Mouse (Mus musculus): ENCODE results near the gene Zfpm1. TPM values are rescaled to one million over a fixed set of nuclear protein-coding genes. Genes with fewer than 3 reads are reported as not detected.
"Not testable (repeated sequence)": the region's sequence is repeated elsewhere in the genome, so short reads cannot be mapped to it uniquely, and the experiment has no call there.

Zfpm1 gene
- polyA plus RNA-seq, 1 experiment from 2014 or later: 0.89 TPM

GRCm38 (mm10) chr8:122320541-122320940, 38.6 kb downstream of the Zfpm1 start:
- H3K36me3 ChIP-seq: no peaks in the 10 kb centered on the region
- H3K4me1 ChIP-seq (replicated peaks): peaks cover 50% of the 10 kb centered on the region
- peak overlapping the region; percentile 75 for H3K27ac ChIP-seq (replicated peaks)
- 13% methylated on average over 3 of the region's 3 CpGs for WGBS
- no peaks in the 10 kb centered on the region for H3K27me3 ChIP-seq
- no peak overlapping the region for H3K9ac ChIP-seq
- no peak for ATAC-seq (ENCODE audit: low read depth)
- no peak overlapping the region for H3K4me2 ChIP-seq
- no peak overlapping the region for H3K4me3 ChIP-seq
- H3K9me3 ChIP-seq: no peaks in the 10 kb centered on the region

DNA sequence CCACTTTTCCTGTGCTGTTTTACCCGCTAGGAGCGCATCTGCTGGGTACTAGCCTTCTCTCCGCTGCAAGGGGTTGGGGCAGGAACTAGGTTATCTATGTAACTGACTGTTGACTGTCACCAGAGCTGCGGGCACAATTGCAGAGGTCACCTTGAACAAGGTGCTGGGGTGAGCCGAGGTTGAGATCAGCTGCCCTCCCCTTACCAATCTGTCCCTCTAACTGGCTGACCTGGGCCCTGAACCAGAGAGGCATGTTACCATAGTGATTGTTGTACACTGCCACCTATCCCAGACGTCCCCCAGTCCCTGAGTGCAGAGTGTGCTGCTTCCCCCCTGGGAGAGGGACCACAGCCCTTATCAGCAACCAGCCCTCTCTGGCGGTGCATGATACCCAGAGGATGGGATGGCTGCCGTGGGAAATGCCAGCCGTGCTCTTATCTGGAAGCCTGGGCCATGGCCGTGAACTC, 39.5 kb downstream of the Zfpm1 start:
- Histone ChIP-seq H3K36me3 (no peaks in the 10 kb centered on the region), H3K27me3 (no peaks in the 10 kb centered on the region; the same call in 1 of the 2 replicates), H3K4me1 (replicated peaks) (peaks cover 59% of the 10 kb centered on the region), H3K9ac (no peak overlapping the region), H3K4me2 (no peak overlapping the region), H3K9me3 (no peaks in the 10 kb centered on the region), H3K27ac (replicated peaks) (peak overlapping the region; percentile 75), H3K4me3 (no peak overlapping the region)
- 64% methylated on average over 10 of the region's 10 CpGs for WGBS
- ATAC-seq (ENCODE audit: low read depth): no peak

GRCm38 (mm10) chr8:122322126-122322525, 40.2 kb downstream of the Zfpm1 start:
- 86% methylated on average over 7 of the region's 7 CpGs for WGBS
- no peak for ATAC-seq (ENCODE audit: low read depth)
- no peak overlapping the region for H3K4me3 ChIP-seq
- H3K9ac ChIP-seq: no peak overlapping the region
- H3K4me1 ChIP-seq (replicated peaks): peaks cover 58% of the 10 kb centered on the region
- no peaks in the 10 kb centered on the region for H3K9me3 ChIP-seq
- H3K27me3 ChIP-seq: no peaks in the 10 kb centered on the region; the same call in 1 of the 2 replicates
- no peak overlapping the region for H3K27ac ChIP-seq (replicated peaks)
- H3K36me3 ChIP-seq: no peaks in the 10 kb centered on the region
- H3K4me2 ChIP-seq: no peak overlapping the region

DNA sequence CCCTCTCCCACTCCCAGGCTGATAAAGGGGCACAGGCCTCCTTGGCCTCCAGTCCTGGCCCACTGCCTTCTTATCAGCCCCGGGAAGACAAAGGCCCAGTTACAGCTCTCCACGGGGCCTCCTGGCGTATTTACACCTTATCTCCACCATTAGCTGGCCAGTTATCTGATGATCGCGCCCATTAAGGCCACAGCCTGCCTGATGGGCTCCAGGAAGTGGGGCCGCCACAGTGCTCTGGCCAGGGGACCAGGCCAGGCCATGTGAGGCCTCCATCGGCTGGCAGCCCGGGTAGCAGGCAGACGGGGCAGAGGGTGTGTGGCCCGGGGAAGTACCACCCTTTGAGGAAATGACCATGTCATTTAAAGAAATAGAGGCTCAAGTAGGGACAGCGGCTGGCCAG, 40.9 kb downstream of the Zfpm1 start:
- H3K4me1 ChIP-seq (replicated peaks): peaks cover 51% of the 10 kb centered on the region
- H3K36me3 ChIP-seq: no peaks in the 10 kb centered on the region
- no peak overlapping the region for H3K4me3 ChIP-seq
- WGBS: 45% methylated on average over 11 of the region's 11 CpGs
- no peaks in the 10 kb centered on the region; the same call in 1 of the 2 replicates for H3K27me3 ChIP-seq
- ATAC-seq (ENCODE audit: low read depth): no peak
- no peak overlapping the region for H3K9ac ChIP-seq
- no peaks in the 10 kb centered on the region for H3K9me3 ChIP-seq
- H3K27ac ChIP-seq (replicated peaks): no peak overlapping the region
- H3K4me2 ChIP-seq: no peak overlapping the region

GRCm38 (mm10) chr8:122323951-122324402, 42.0 kb downstream of the Zfpm1 start:
- peaks cover 55% of the 10 kb centered on the region for H3K4me1 ChIP-seq (replicated peaks)
- H3K9ac ChIP-seq: peak overlapping the region; percentile 13; the same call in 1 of the 2 replicates
- not testable (repeated sequence) for H3K27me3 ChIP-seq; ATAC-seq (ENCODE audit: low read depth); H3K4me2 ChIP-seq; H3K9me3 ChIP-seq; H3K4me3 ChIP-seq; H3K36me3 ChIP-seq
- 0 out of 2 replicates have a peak overlapping the region, but pooled peaks have one; percentile 3 for H3K27ac ChIP-seq (replicated peaks)
- WGBS: 3% methylated on average over 12 of the region's 13 CpGs

DNA sequence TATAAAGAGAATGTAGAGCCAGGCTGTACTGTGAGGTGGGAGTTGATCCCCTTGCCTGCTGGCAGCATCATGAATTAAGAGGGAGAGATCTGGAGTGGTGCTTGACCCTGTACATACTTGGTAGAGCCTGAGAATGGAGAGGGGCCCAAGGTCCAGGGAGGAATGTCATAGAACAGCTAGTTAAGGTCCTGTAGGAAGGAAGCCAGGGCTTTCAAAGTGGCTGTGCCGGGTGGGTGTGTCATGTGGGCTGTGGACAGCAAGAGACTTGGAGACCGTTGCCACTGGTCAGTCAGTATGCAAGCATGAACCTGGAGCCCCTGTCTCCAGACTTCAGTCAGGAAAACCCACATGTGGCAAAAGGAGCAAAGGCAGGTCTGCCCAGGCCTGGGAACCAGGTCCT, 43.3 kb downstream of the Zfpm1 start:
- ATAC-seq (ENCODE audit: low read depth): no peak
- H3K27ac ChIP-seq (replicated peaks): no peak overlapping the region

GRCm38 (mm10) chr8:122326114-122326542, 44.2 kb downstream of the Zfpm1 start:
- Histone ChIP-seq H3K9me3 (no peaks in the 10 kb centered on the region), H3K4me2 (peak overlapping the region; percentile 21; the same call in 1 of the 2 replicates), H3K36me3 (no peaks in the 10 kb centered on the region), H3K4me3 (no peak overlapping the region), H3K27me3 (no peaks in the 10 kb centered on the region; the same call in 1 of the 2 replicates), H3K4me1 (replicated peaks) (peaks cover 59% of the 10 kb centered on the region), H3K9ac (peak overlapping the region; percentile 55), H3K27ac (replicated peaks) (no peak overlapping the region)
- no peak for ATAC-seq (ENCODE audit: low read depth)
- WGBS: 22% methylated on average over 14 of the region's 14 CpGs

More for the DNA sequence above, 43.3 kb downstream of the Zfpm1 start:
- Histone ChIP-seq H3K4me3 (no peak overlapping the region), H3K4me2 (no peak overlapping the region), H3K27me3 (no peaks in the 10 kb centered on the region; the same call in 1 of the 2 replicates), H3K9me3 (no peaks in the 10 kb centered on the region), H3K36me3 (no peaks in the 10 kb centered on the region), H3K9ac (no peak overlapping the region), H3K4me1 (replicated peaks) (peaks cover 63% of the 10 kb centered on the region)
- 66% methylated on average over 2 of the region's 2 CpGs for WGBS

DNA sequence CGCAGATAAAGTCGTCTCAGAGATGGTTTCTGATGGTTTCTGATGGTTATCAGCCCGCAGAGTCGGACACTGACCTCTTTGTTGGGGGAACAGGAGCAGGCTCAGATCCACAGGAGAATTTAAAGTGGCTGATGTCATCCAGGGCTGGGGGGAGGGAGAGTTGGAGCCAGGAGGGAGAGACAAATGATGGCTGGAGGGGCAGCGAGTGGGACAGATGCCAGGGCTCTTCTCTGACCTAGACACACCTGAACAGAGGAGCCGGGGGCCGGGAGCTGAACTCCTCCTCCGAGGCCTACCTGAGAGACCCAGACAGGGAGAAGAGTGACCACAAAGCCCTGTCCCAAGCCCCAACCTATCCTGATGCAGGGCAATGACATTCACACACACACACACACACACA, 47.1 kb downstream of the Zfpm1 start:
- Histone ChIP-seq H3K9me3 (no peaks in the 10 kb centered on the region), H3K4me1 (replicated peaks) (peaks cover 48% of the 10 kb centered on the region), H3K4me2 (no peak overlapping the region), H3K36me3 (no peaks in the 10 kb centered on the region), H3K27me3 (peaks cover 7% of the 10 kb centered on the region), H3K4me3 (no peak overlapping the region), H3K27ac (replicated peaks) (no peak overlapping the region), H3K9ac (no peak overlapping the region)
- no peak for ATAC-seq (ENCODE audit: low read depth)
- WGBS: 72% methylated on average over 8 of the region's 8 CpGs

DNA sequence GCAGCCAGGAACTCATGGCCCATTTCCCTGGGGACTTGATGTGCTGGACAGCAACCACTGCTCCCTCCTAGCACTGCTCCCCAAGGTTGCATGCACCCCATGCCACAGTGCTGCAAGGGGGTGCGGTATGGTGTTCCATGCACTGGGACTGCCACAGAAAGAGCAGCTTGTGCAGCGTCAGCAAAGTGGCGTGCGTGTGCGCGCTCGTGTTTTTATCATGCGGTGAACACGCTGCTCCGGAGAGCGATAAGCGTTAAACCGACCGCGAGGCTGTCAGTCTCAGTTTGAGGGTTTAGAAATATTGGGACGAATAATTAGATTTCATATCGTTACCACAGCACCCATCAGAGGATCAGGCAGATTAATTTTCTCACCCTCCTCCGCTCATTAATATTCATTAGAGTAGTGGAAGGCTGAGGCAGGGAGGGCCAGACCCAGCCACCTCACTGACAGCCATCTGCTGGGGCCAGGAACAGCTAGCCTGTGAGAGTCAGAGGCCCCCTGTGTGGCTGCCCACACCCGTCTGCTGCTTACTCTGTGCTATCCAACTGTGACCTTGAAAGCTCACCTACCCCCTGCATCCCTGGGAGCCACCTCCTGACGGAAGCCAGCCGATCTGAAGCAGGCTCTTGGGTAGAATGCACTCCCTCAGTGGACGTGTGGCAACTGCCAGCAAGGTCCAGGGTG, 47.8 kb downstream of the Zfpm1 start:
- Histone ChIP-seq H3K4me3 (no peak overlapping the region), H3K4me2 (no peak overlapping the region), H3K9me3 (no peaks in the 10 kb centered on the region), H3K9ac (no peak overlapping the region), H3K4me1 (replicated peaks) (peaks cover 42% of the 10 kb centered on the region), H3K27ac (replicated peaks) (peak overlapping the region; percentile 29; the same call in 1 of the 2 replicates), H3K36me3 (no peaks in the 10 kb centered on the region), H3K27me3 (peaks cover 13% of the 10 kb centered on the region)
- no peak; the same call in 1 of the 2 replicates for ATAC-seq (ENCODE audit: low read depth)
- WGBS: 67% methylated on average over 22 of the region's 22 CpGs

- Histone ChIP-seq H3K27ac (replicated peaks) (peak overlapping the region; percentile 23; the same call in 1 of the 2 replicates), H3K27me3 (peaks cover 22% of the 10 kb centered on the region), H3K9me3 (no peaks in the 10 kb centered on the region), H3K4me2 (no peak overlapping the region), H3K9ac (no peak overlapping the region), H3K4me1 (replicated peaks) (peaks cover 41% of the 10 kb centered on the region), H3K36me3 (no peaks in the 10 kb centered on the region), H3K4me3 (no peak overlapping the region)
- no peak for ATAC-seq (ENCODE audit: low read depth)
- WGBS: 78% methylated on average over 12 of the region's 12 CpGs
Observed at GRCm38 (mm10) chr8:122330446-122331133, 48.6 kb downstream of the Zfpm1 start.

- Histone ChIP-seq H3K36me3 (no peaks in the 10 kb centered on the region), H3K9ac (no peak overlapping the region), H3K4me2 (no peak overlapping the region), H3K4me3 (no peak overlapping the region), H3K9me3 (no peaks in the 10 kb centered on the region), H3K27ac (replicated peaks) (no peak overlapping the region), H3K4me1 (replicated peaks) (peaks cover 41% of the 10 kb centered on the region), H3K27me3 (peaks cover 28% of the 10 kb centered on the region)
- WGBS: 69% methylated on average over 3 of the region's 3 CpGs
- ATAC-seq (ENCODE audit: low read depth): no peak
Observed at GRCm38 (mm10) chr8:122331134-122331523, 49.2 kb downstream of the Zfpm1 start.

- Histone ChIP-seq H3K9ac (no peak overlapping the region), H3K4me3 (no peak overlapping the region), H3K4me2 (no peak overlapping the region), H3K27ac (replicated peaks) (no peak overlapping the region), H3K4me1 (replicated peaks) (peaks cover 46% of the 10 kb centered on the region), H3K27me3 (peaks cover 46% of the 10 kb centered on the region), H3K36me3 (no peaks in the 10 kb centered on the region), H3K9me3 (no peaks in the 10 kb centered on the region)
- ATAC-seq (ENCODE audit: low read depth): no peak
- WGBS: 69% methylated on average over 6 of the region's 6 CpGs
Observed at GRCm38 (mm10) chr8:122332753-122333506, 51.0 kb downstream of the Zfpm1 start.
